Mouse (Mus musculus): ENCODE measurements at regions not wholly inside any gene's neighbourhood (a gene's known extent, or its start where the extent isn't known, plus 50 kb on each side); places are given as distances from the start of the nearest gene placed in this dataset.

GRCm38 (mm10) chr11:57904216-57904615, 71.6 kb upstream of the Hand1 start:
- no peak for DNase-seq (ENCODE audit: extremely low spot score, low read depth, low spot score)

DNA sequence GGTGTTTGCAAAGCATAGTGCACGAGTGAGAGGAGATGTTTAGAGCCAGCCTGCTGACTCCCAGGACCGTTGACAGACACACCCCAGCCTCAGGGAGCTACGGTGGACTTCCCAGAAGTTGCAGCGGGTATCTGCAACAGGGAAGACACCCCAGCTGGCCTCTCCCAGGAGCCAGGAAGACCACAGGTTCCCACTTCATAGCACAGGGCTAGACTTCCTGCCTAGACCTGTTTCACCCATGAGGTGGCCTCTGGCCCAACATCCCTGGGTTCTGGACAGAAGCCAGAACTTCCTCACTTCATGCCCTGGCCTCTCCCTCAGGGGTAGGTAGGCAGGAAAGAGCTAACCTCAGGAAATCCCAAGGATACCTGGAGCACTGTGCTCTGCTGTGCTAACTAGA, 66.7 kb upstream of the Hand1 start:
- DNase-seq (ENCODE audit: extremely low spot score, low read depth, low spot score), result no peak

DNA sequence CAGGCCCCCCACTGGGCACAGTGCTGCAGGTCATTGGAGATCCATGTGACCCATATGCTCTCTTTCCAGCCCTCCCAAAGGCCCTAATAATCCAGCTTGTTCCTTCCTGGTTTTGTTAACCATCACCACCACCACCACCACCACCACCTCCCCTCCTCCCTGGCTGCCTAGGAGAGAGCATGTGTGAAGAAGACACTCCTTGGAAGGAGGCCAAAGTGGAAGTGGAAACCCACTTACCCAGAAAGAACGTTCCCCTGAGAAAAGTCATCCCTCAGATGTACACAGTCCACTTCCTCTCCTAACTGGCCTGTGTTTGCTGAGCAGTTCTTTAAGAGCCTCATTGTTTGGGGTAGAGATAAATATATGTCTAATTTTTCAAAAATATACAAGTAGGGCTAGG, 62.9 kb upstream of the Hand1 start:
- DNase-seq (ENCODE audit: extremely low spot score, low read depth, low spot score), result no peak

DNA sequence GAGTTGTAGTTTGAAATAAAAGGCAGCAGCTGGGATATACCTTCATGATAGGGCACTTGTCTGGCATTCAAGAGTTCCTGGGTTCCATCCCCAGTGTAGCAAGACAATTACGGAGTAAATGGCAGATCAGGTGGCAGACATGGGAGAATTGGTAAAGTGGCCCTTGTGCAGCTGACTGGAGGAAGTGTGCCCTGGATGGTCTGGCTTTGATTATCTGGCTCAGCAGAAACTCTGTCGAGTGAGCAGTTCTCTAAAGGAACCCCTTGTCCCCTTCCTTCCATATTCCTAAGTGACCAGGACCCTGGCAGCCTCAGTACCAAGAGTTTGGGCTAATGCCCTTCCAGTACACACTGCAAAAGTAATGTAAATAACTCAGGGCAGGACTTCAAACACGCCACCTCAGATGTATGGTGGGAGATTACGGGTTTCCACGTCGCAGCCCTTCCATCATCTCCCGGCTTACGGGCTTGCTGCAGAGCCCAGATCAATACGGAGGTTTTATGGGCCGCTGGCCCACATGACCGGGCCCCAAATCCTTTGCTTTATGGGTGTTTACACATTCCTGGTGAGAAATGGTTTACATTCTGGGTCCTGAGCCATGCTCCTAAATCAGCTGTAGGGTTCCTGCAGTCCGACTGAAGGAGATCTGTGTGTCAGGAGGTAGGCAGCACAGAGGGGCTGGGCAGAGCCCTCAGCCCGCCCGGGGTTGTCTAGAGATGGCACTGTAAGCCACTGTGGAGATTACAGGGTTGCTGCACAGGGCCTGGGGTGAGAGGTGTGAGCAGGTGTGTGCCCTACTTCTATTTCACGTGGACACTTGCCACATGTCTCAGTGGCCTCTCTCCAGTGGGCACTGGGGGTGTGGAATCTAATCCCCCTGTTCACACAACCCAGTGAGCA, 50.4 kb upstream of the Hand1 start:
- DNase-seq (ENCODE audit: extremely low spot score, low read depth, low spot score), result peak; percentile 49
